Mouse (Mus musculus) MEL (cell line): Measurements from ENCODE around the gene Irs3. TPM values are rescaled to one million over a fixed set of nuclear protein-coding genes. Genes with fewer than 3 reads are reported as not detected.

ENCODE experiments used
- DNase-seq: peaks from one replicate; pipeline ENCODE4 v3.0.0; 2011; ENCODE audit warnings: low read depth, low spot score
- H3K27ac ChIP-seq: 2 replicates; pipeline ENCODE4 v1.5.1; 2012; ENCODE audit warnings: low read depth, mild to moderate bottlenecking, control low read depth, low read length, moderate library complexity; ENCODE audit not compliant: control insufficient read depth
- H3K27me3 ChIP-seq, 2 experiments: fragments of 150-350 bp in 1 of 2; sonication (generic) in 1 of 2; 2 replicates each; pipeline ENCODE4 v1.6.1; 2012; ENCODE audit warnings: low read length in 2 of 2, mild to moderate bottlenecking in 2 of 2, improper control_type of control experiment in 1 of 2, moderate library complexity in 1 of 2; ENCODE audit not compliant: insufficient read depth in 2 of 2, control insufficient read depth in 1 of 2
- H3K36me3 ChIP-seq, 2 experiments: 2 replicates each; pipeline ENCODE4 v1.6.1; 2012 to 2014; ENCODE audit warnings: low read length in 2 of 2, improper control_type of control experiment in 1 of 2, inconsistent platforms in 1 of 2, mild to moderate bottlenecking in 1 of 2; ENCODE audit not compliant: insufficient read depth in 2 of 2, control insufficient read depth in 1 of 2
- H3K4me1 ChIP-seq, 2 experiments: fragments of 150-350 bp in 1 of 2; sonication (generic) in 1 of 2; 2 replicates each; pipeline ENCODE4 v1.6.1; 2012; ENCODE audit warnings: low read length in 2 of 2, improper control_type of control experiment in 1 of 2, mild to moderate bottlenecking in 1 of 2; ENCODE audit not compliant: insufficient read depth in 2 of 2, control insufficient read depth in 1 of 2
- H3K4me3 ChIP-seq, 2 experiments: fragments of 150-350 bp in 1 of 2; sonication (generic) in 1 of 2; 2 replicates each; pipeline ENCODE4 v1.5.1; 2012; ENCODE audit warnings: low read depth in 2 of 2, low read length in 2 of 2, mild to moderate bottlenecking in 2 of 2, moderate library complexity in 2 of 2, control low read depth in 1 of 2, improper control_type of control experiment in 1 of 2; ENCODE audit not compliant: control insufficient read depth in 1 of 2, insufficient read depth in 1 of 2
- H3K79me2 ChIP-seq: 2 replicates; pipeline ENCODE4 v1.6.1; 2012; ENCODE audit warnings: mild to moderate bottlenecking, low read length, moderate library complexity; ENCODE audit not compliant: control insufficient read depth, poor library complexity, insufficient read depth
- H3K9ac ChIP-seq: 2 replicates; pipeline ENCODE4 v1.6.1; 2012; ENCODE audit warnings: low read depth, mild to moderate bottlenecking, control low read depth, low read length, moderate library complexity; ENCODE audit not compliant: control insufficient read depth, poor library complexity, severe bottlenecking
- H3K9me3 ChIP-seq: fragments of 150-350 bp; sonication (generic); replicated peaks from 2 replicates; pipeline ENCODE4 v1.6.1; 2012; ENCODE audit warnings: mild to moderate bottlenecking, low read length, improper control_type of control experiment, moderate library complexity; ENCODE audit not compliant: insufficient read depth
- CHD1 ChIP-seq: IDR thresholded peaks from 2 replicates; pipeline ENCODE4 v1.6.1; 2012; ENCODE audit warnings: low read depth, mild to moderate bottlenecking, inconsistent platforms, low read length, improper control_type of control experiment
- CHD2 ChIP-seq: IDR thresholded peaks from 2 replicates; pipeline ENCODE4 v1.6.1; 2011; ENCODE audit warnings: low read length, improper control_type of control experiment
- E2F4 ChIP-seq: IDR thresholded peaks from 2 replicates; pipeline ENCODE4 v1.6.1; 2011; ENCODE audit warnings: low read depth, low read length, improper control_type of control experiment, borderline replicate concordance
- ELF1 ChIP-seq: IDR thresholded peaks from 2 replicates; pipeline ENCODE4 v1.6.1; 2014; ENCODE audit warnings: low read depth, mild to moderate bottlenecking, inconsistent platforms, low read length, improper control_type of control experiment, moderate library complexity
- GATA1 ChIP-seq: IDR thresholded peaks from 2 replicates; pipeline ENCODE4 v1.6.1; 2011; ENCODE audit warnings: low read depth, low read length, improper control_type of control experiment
- HCFC1 ChIP-seq: IDR thresholded peaks from 2 replicates; pipeline ENCODE4 v1.6.1; 2012; ENCODE audit warnings: low read depth, mild to moderate bottlenecking, inconsistent platforms, low read length, improper control_type of control experiment, moderate library complexity
- MAFK ChIP-seq: IDR thresholded peaks from 2 replicates; pipeline ENCODE4 v1.6.1; 2011; ENCODE audit warnings: low read depth, mild to moderate bottlenecking, low read length, improper control_type of control experiment, borderline replicate concordance
- MAX ChIP-seq: IDR thresholded peaks from 2 replicates; pipeline ENCODE4 v1.6.1; 2011; ENCODE audit warnings: low read length, improper control_type of control experiment
- MAZ ChIP-seq: IDR thresholded peaks from 2 replicates; pipeline ENCODE4 v1.6.1; 2012; ENCODE audit warnings: low read depth, mild to moderate bottlenecking, inconsistent platforms, low read length, improper control_type of control experiment
- NELFE ChIP-seq: IDR thresholded peaks from 2 replicates; pipeline ENCODE4 v1.6.1; 2011; ENCODE audit warnings: low read depth, low read length, improper control_type of control experiment
- NRF1 ChIP-seq: IDR thresholded peaks from 2 replicates; pipeline ENCODE4 v1.6.1; 2014; ENCODE audit warnings: low read depth, mild to moderate bottlenecking, inconsistent platforms, low read length, improper control_type of control experiment, moderate library complexity; ENCODE audit not compliant: poor library complexity, insufficient read depth, severe bottlenecking
- POLR2A ChIP-seq, 2 experiments: IDR thresholded peaks; 2 replicates each; pipeline ENCODE4 v1.6.1; 2011 to 2012; ENCODE audit warnings: low read length in 2 of 2, mild to moderate bottlenecking in 2 of 2, control low read depth in 1 of 2, improper control_type of control experiment in 1 of 2, low read depth in 1 of 2, moderate library complexity in 1 of 2; ENCODE audit not compliant: control insufficient read depth in 1 of 2, insufficient read depth in 1 of 2, poor library complexity in 1 of 2
- POLR2AphosphoS2 ChIP-seq: IDR thresholded peaks from 2 replicates; pipeline ENCODE4 v1.6.1; 2011; ENCODE audit warnings: low read length, improper control_type of control experiment
- POLR2AphosphoS5 ChIP-seq: IDR thresholded peaks from 2 replicates; pipeline ENCODE4 v1.6.1; 2012; ENCODE audit warnings: low read depth, borderline replicate concordance, mild to moderate bottlenecking, inconsistent platforms, low read length, moderate library complexity, mixed read lengths
- RAD21 ChIP-seq: IDR thresholded peaks from 2 replicates; pipeline ENCODE4 v1.6.1; 2011; ENCODE audit warnings: mild to moderate bottlenecking, low read depth, low read length, improper control_type of control experiment
- TAL1 ChIP-seq: IDR thresholded peaks from 2 replicates; pipeline ENCODE4 v1.6.1; 2012; ENCODE audit warnings: mild to moderate bottlenecking, inconsistent platforms, low read length, moderate library complexity, mixed read lengths
- UBTF ChIP-seq: IDR thresholded peaks from 2 replicates; pipeline ENCODE4 v1.6.1; 2012; ENCODE audit warnings: low read depth, mild to moderate bottlenecking, inconsistent platforms, low read length, improper control_type of control experiment, moderate library complexity, borderline replicate concordance; ENCODE audit not compliant: insufficient read depth
- USF1 ChIP-seq: IDR thresholded peaks from 2 replicates; pipeline ENCODE4 v1.6.1; 2014; ENCODE audit warnings: low read depth, mild to moderate bottlenecking, inconsistent platforms, low read length, improper control_type of control experiment, moderate library complexity
- ZKSCAN1 ChIP-seq: IDR thresholded peaks from 2 replicates; pipeline ENCODE4 v1.6.1; 2012; ENCODE audit warnings: low read depth, mild to moderate bottlenecking, inconsistent platforms, low read length, improper control_type of control experiment, moderate library complexity
- polyA plus RNA-seq, 2 experiments: library from polyadenylated mRNA; stranded (reverse) in 1 of 2; unstranded in 1 of 2; fragments of >175 nt in 1 of 2; fragments of >200 nt in 1 of 2; gene quantifications; 2 replicates each; pipeline versions ENCODE4 v1.2.1 to v1.2.4; 2012; ENCODE audit warnings: low replicate concordance in 2 of 2, low read depth in 1 of 2; ENCODE audit not compliant: insufficient read length in 2 of 2, insufficient read depth in 1 of 2, missing spikeins in 1 of 2
- total RNA-seq: library from RNA; depleted of rRNA; stranded (reverse); fragments of 300-350 nt; gene quantifications from 2 replicates; pipeline ENCODE4 v1.2.3, GENCODE M21; 2012

The Irs3 gene
- total and polyA plus RNA-seq, 3 experiments = not detected

DNA sequence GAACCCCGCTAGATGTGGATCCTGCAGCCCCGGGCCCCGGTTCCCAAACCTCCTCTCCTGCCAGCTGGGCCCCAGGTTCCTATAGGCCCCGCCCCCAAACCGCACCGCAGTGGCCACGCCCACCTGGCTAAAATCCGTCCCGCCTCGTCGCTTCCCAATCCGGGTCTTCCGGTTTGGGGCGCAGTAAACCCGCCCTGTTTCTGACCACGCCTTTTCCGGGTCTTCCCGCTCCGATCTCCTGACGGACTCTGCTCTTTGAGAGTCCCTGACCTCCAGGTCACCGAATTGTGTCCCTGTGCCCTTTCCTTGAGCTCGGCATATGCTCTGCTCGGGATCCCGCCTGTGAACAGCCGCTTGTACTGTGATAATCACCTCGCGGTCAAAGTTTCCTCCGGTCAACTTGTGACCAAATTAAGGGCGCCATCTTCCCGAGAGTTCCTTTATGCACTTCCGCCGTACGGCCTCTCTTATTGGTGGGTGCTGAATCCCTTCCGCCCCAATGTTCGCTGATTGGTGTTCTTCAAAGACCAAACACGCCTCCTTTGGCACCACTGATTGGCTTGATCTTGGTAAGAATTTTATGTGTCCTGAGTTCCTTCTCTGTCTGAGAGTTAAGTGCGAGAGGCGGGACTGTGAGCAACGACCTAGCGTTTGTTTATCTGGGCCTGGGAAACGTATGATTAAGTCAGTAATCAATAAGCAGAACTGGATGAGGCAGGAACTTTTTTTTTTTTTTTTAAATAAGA lies 44.7 kb downstream of the Irs3 start, which contains the start of gene Mospd3 (continued):
- TF ChIP-seq ELF1 (peak; percentile 95), RAD21 (no peak), NELFE (peak; percentile 75), HCFC1 (peak; percentile 93), MAX (no peak), POLR2AphosphoS5 (no peak), POLR2A (IDR thresholded peaks at IDR 0.05; ENCODE audit: control insufficient read depth in 1 of 2, insufficient read depth in 1 of 2, low read depth in 1 of 2, low read length in 2 of 2, poor library complexity in 1 of 2) (peak; percentile 80 to 87), CHD2 (peak; percentile 90), GATA1 (peak; percentile 49; the same call in 1 of the 2 replicates), E2F4 (no peak), TAL1 (no peak), POLR2AphosphoS2 (peak; percentile 60; the same call in 1 of the 2 replicates), MAFK (no peak)
- TF ChIP-seq, all 39 proteins: peak for 14

DNA sequence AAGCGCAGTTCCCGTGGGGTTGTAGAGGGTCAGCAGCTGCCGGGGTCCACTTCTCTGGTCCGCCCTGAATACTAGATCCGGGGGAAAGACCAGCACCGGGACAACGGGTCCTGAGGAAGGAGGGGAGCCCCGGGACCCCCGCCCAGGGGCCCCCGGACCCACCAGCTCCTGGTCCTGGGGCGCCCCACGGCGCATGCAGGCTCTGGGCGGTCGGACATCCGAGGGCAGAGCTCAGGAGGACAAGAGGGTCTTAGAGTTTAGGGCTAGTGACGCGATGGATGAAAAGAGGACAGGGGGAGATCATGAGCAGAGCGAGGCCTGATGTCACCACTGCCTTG lies 45.3 kb downstream of the Irs3 start:
- no peak for DNase-seq
- Histone ChIP-seq H3K36me3 (peaks cover 0 to 16% of the 10 kb centered on the region in 2 experiments; a peak in 2 of 4 replicates), H3K27ac (peak overlapping the region; percentile 16), H3K9ac (peak overlapping the region; percentile 82), H3K4me3 (peak overlapping the region; percentile 83 to 99), H3K79me2 (peaks cover 14% of the 10 kb centered on the region), H3K27me3 (no peaks in the 10 kb centered on the region), H3K4me1 (peaks cover 10 to 30% of the 10 kb centered on the region in 2 experiments), H3K9me3 (no peaks in the 10 kb centered on the region)
- no peak for TF ChIP-seq USF1
- TF ChIP-seq ZKSCAN1 = no peak
- TF ChIP-seq RAD21 = no peak
- no peak for TF ChIP-seq MAX
- no peak for TF ChIP-seq CHD1
- no peak for TF ChIP-seq TAL1
- TF ChIP-seq NELFE = 0 out of 2 replicates have a peak, but pooled peaks have one; percentile 9
- no peak for TF ChIP-seq GATA1
- TF ChIP-seq MAZ = 0 out of 2 replicates have a peak, but pooled peaks have one; percentile 19
- no peak for TF ChIP-seq UBTF
- TF ChIP-seq HCFC1 = no peak
- TF ChIP-seq POLR2A (IDR thresholded peaks at IDR 0.05; ENCODE audit: control insufficient read depth in 1 of 2, insufficient read depth in 1 of 2, low read depth in 1 of 2, low read length in 2 of 2, poor library complexity in 1 of 2) = no peak
- TF ChIP-seq NRF1 = no peak
